Mouse (Mus musculus) liver, embryonic 14.5 days (tissue): ENCODE measurements at regions not wholly inside any gene's neighbourhood (a gene's known extent, or its start where the extent isn't known, plus 50 kb on each side); places are given as distances from the start of the nearest gene placed in this dataset.

ENCODE experiments used
- ATAC-seq: fragments of 200-750 bp; cut with Nextera tagmentation; 2 replicates; pipeline ENCODE4 v1.8.0; 2017; ENCODE audit warnings: moderate number of reproducible peaks, mild to moderate bottlenecking, moderate library complexity; ENCODE audit not compliant: insufficient read depth
- DNase-seq, 3 experiments: peaks; one replicate each; pipeline ENCODE4 v3.0.0-alpha.2; 2012 to 2013; ENCODE audit warnings: low read depth in 3 of 3, low spot score in 3 of 3
- H3K27ac ChIP-seq: fragments of 300-500 bp; sonication (generic); 2 replicates; pipeline ENCODE4 v1.5.1; 2014; ENCODE audit warnings: moderate library complexity, mild to moderate bottlenecking, control low read depth, inconsistent platforms
- H3K27me3 ChIP-seq: fragments of 300-500 bp; sonication (generic); 2 replicates; pipeline ENCODE4 v1.6.1; 2014; ENCODE audit warnings: mild to moderate bottlenecking, low read length, moderate library complexity; ENCODE audit not compliant: control insufficient read depth, insufficient read depth
- H3K36me3 ChIP-seq: fragments of 300-500 bp; sonication (generic); replicated peaks from 2 replicates; pipeline ENCODE4 v1.6.1; 2014; ENCODE audit warnings: low read depth; ENCODE audit not compliant: control insufficient read depth, insufficient read depth
- H3K4me1 ChIP-seq, 2 experiments: fragments of 200-500 bp in 1 of 2; fragments of 300-500 bp in 1 of 2; sonication (generic) in 1 of 2; replicated peaks; 2 replicates each; pipeline ENCODE4 v1.6.1; 2012 to 2014; ENCODE audit warnings: antibody characterized with exemption in 1 of 2, inconsistent platforms in 1 of 2, low read length in 1 of 2; ENCODE audit not compliant: control insufficient read depth in 2 of 2, insufficient read depth in 2 of 2
- H3K4me2 ChIP-seq: fragments of 300-500 bp; sonication (generic); 2 replicates; pipeline ENCODE4 v1.6.1; 2014; ENCODE audit warnings: low read depth, mild to moderate bottlenecking, control low read depth, moderate library complexity
- H3K4me3 ChIP-seq, 2 experiments: fragments of 200-500 bp in 1 of 2; fragments of 300-500 bp in 1 of 2; sonication (generic) in 1 of 2; 2 replicates each; pipeline ENCODE4 v1.5.1; 2012 to 2014; ENCODE audit warnings: low read depth in 2 of 2, low read length in 2 of 2, mild to moderate bottlenecking in 2 of 2, control low read depth in 1 of 2, inconsistent platforms in 1 of 2, moderate library complexity in 1 of 2; ENCODE audit not compliant: insufficient read depth in 1 of 2
- H3K9ac ChIP-seq: fragments of 300-500 bp; sonication (generic); replicated peaks from 2 replicates; pipeline ENCODE4 v1.6.1; 2014; ENCODE audit warnings: mild to moderate bottlenecking, control low read depth, moderate library complexity
- H3K9me3 ChIP-seq: fragments of 300-500 bp; sonication (generic); 2 replicates; pipeline ENCODE4 v1.6.1; 2016; ENCODE audit warnings: low read length, mixed read lengths; ENCODE audit not compliant: control insufficient read depth
- CTCF ChIP-seq: IDR thresholded peaks from 2 replicates; pipeline ENCODE4 v1.5.1; 2016; ENCODE audit warnings: antibody characterized with exemption, low read depth, control low read depth
- EP300 ChIP-seq: IDR thresholded peaks from 2 replicates; pipeline ENCODE4 v1.6.1; 2016; ENCODE audit warnings: antibody characterized with exemption, low read depth
- WGBS: fragments of 180-500 bp; shearing (Covaris S2); extraction: QIAGEN DNeasy Blood & Tissue Kit; methylation state at CpG from one replicate; pipeline ENCODE4 v1.1.7; 2014; ENCODE audit not compliant: insufficient replicate concordance; 5-methylcytosine and 5-hydroxymethylcytosine counted together

DNA sequence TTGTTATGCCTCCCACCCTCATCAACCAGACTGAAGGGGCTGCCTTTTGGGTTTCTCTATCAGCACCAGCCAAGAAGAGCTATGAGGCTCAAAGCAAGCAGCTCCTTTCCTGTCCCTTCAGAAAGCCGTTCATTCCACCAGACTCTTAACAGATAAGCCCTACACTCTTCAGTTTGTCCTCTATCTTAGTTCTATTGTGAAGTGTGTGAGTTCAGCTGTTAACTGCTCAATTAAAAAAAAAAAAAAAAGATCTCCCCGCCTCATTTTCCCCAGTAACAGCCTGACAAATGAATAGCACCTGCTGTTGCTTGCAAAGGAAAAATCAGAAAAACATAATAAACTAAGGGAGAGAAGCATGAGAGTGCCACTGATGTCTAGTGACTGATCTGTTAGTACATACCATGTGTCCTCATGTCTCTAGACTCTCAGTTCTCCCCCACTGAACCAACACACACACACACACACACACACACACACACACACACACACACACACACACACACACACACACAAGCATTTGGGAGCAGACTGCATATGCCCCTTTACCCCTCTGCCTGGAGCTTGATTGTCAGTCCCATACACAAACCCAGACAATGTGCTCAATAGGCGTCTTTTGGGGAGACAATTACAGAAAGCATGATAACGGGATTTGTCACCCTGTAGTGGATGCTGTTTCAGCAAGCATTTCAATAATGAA is 448.4 kb upstream of the Fam92a start:
- H3K36me3 ChIP-seq = no peaks in the 10 kb centered on the region
- no peaks in the 10 kb centered on the region for H3K27me3 ChIP-seq
- no peak overlapping the region for H3K4me2 ChIP-seq
- H3K4me1 ChIP-seq = peaks cover 0 to 3% of the 10 kb centered on the region in 2 experiments; a peak in 1 of 4 replicates
- no peak for ATAC-seq
- H3K27ac ChIP-seq = no peak overlapping the region
- H3K9me3 ChIP-seq = no peaks in the 10 kb centered on the region
- DNase-seq = no peak
- no peak for TF ChIP-seq CTCF
- TF ChIP-seq EP300 = no peak
- 17% methylated on average over 4 of the region's 4 CpGs for WGBS
- no peak overlapping the region for H3K4me3 ChIP-seq
- no peak overlapping the region for H3K9ac ChIP-seq

DNA sequence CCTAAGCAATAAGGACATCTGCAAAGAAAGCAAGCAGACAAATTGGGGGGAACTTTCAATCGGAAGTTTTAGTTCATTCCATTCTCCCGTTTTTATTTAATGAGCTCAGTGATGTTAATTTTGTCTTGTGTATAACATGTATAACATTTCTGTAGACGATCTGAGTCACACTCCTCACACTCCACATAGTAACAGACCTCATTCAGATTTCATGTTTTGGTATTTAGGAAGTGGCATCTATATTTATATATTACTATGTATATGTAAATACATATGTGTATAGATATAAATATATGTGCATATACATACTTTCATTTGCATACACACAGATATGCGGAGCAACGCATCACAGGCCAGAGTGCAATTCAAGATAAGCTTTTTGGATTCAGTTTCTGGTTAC is 444.9 kb upstream of the Fam92a start:
- no peak for TF ChIP-seq EP300
- no peak for TF ChIP-seq CTCF
- no peak overlapping the region for H3K4me2 ChIP-seq
- no peaks in the 10 kb centered on the region for H3K27me3 ChIP-seq
- WGBS = 43% methylated on average over 5 of the region's 5 CpGs
- no peak overlapping the region for H3K9ac ChIP-seq
- no peaks in the 10 kb centered on the region for H3K36me3 ChIP-seq
- DNase-seq = no peak
- no peaks in the 10 kb centered on the region for H3K4me1 ChIP-seq
- no peak overlapping the region for H3K4me3 ChIP-seq
- H3K9me3 ChIP-seq = no peaks in the 10 kb centered on the region
- no peak for ATAC-seq
- H3K27ac ChIP-seq = no peak overlapping the region

DNA sequence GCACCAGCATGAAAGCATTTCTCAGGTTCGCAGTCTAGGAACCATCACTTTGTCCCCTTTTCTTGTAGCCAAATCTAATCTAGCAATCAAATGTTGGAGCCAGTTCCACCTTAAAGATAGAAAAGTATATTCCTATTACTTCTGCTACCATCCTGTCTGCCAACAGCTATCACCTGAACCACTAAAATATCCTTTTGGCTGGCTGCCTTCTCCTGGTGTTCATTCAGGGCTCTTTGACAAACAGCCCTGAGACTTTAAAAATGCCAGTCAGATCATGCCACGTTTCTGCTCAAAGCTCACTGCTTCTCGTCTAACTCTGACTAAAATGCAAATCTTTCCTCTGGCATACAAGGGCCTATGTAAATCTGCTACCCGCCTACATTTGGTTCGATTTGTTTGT is 439.7 kb upstream of the Fam92a start:
- Histone ChIP-seq H3K4me3 (no peak overlapping the region), H3K4me1 (no peaks in the 10 kb centered on the region), H3K4me2 (no peak overlapping the region), H3K27ac (no peak overlapping the region), H3K9ac (no peak overlapping the region), H3K9me3 (no peaks in the 10 kb centered on the region), H3K36me3 (no peaks in the 10 kb centered on the region), H3K27me3 (no peaks in the 10 kb centered on the region)
- no peak for TF ChIP-seq EP300
- no peak for TF ChIP-seq CTCF
- WGBS = 56% methylated on average over 5 of the region's 5 CpGs
- ATAC-seq (no peak), DNase-seq (no peak)

DNA sequence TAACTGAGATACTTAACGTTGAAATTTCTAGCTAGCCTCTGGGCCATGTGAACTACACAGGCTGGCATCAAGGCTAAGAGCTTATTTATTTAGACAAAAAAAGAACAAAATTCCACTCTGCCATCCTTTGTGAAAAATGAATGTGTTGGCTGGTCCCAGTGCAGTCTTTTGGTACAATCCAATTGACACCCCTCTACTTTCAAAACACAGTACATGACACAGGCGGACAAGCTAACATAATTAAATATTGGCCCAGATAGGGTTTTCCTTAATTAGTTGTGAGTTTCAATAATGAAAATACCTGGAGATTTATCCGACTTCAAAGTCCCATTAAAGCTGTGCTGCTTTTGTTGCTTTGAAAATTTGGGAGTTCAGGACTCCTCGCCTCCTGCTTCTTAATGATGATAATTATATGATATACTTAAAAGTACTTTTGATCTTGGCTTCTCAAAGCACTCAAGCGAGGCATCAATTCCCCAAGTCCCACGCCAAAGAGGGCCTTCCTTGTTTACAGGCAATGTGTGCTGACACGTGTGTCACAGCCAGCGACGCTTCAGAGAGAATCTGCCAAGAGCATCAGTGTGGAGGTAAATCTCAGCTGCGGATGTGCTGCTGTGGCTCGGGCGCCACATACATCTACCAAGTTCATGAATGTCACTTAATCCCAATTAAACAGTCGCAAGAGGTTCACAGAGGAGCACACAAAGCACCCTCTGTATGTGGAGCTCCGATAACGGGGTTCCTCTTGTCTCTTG is 429.5 kb upstream of the Fam92a start:
- no peak for TF ChIP-seq CTCF
- TF ChIP-seq EP300 = no peak
- Histone ChIP-seq H3K27ac (no peak overlapping the region), H3K4me2 (no peak overlapping the region), H3K4me3 (no peak overlapping the region), H3K4me1 (no peaks in the 10 kb centered on the region), H3K36me3 (no peaks in the 10 kb centered on the region), H3K27me3 (no peaks in the 10 kb centered on the region), H3K9ac (no peak overlapping the region), H3K9me3 (no peaks in the 10 kb centered on the region)
- ATAC-seq = no peak
- DNase-seq = no peak
- WGBS = 69% methylated on average over 15 of the region's 15 CpGs

DNA sequence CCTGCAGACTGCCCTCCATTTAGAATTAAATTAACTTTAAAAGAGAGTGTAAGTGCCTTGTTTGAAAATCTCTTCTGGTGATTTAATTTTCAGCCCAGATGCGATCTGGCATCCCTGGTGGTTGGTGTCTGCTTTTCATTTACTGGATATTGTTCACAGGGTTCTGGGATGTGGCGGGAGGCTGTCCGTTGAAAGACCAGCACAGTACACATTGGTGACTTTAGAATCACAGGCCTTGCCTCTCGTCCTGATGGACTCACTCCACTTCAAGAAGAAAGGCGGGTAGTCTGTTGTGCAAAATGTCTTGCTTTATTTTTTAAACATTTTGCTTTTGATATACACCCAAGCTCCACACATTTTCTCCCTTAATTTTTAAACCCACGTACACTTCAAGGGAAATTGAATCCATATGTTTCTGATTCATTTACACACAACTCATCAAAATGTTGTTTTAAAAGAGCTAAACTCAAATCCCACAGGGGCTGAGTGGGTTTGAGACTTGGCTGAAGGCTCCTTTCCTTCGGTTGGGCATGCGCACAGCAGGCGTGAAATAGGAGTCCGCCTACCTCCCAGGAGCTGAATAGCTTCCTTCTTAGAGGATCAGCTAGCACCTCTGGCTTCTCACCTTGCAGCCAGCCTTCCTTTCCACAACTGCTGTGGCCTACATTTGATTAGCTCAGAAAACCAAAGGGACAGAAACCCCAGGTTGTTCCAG is 424.1 kb upstream of the Fam92a start:
- Histone ChIP-seq H3K9ac (no peak overlapping the region), H3K4me1 (no peaks in the 10 kb centered on the region), H3K36me3 (no peaks in the 10 kb centered on the region), H3K9me3 (no peaks in the 10 kb centered on the region), H3K27ac (no peak overlapping the region), H3K27me3 (no peaks in the 10 kb centered on the region), H3K4me2 (no peak overlapping the region), H3K4me3 (no peak overlapping the region)
- ATAC-seq = no peak
- no peak for DNase-seq
- TF ChIP-seq EP300 (no peak), CTCF (no peak)
- WGBS = 65% methylated on average over 10 of the region's 10 CpGs
